21 mouse cellular contexts compared by ENCODE assay signal in the genomic region with DNA sequence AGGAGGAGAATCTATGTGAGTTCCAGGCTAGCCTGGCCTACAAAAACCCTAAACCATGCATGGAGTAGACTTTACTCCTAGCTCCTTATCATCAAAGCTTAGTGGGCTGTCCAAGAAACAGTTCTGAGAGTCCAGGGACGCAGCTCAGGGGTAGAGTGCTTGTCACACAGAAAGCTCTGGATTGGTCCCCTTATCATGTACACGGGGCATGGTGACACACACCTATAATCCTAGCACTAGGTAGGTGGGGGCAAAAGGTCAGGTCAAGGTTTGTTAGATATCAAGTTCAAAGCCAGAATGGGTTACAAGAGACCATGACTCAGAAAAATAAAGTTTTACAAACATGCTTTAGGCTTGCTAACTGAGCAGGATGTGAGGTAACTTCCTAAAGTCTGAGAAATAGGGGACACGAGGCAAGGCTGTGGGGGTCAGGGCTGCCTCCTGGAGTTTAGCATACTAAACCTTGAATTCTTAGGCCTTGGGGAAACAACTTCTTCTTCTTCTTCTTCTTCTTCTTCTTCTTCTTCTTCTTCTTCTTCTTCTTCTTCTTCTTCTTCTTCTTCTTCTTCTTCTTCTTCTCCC. TPM values are rescaled to one million over a fixed set of nuclear protein-coding genes. Genes with fewer than 3 reads are reported as not detected.
A peak's percentile ranks its signal among the peaks of the same experiment; 100 is the strongest.
DNase-seq lines count a peak whose midpoint lies in the region; ATAC-seq and TF ChIP-seq lines count a peak whose summit lies in the region.
"Had no signal": no experiment of that assay in that cellular context is flagged by ENCODE, and none has a peak within 500 bp of the region (broad histone marks: within the 10 kb centered on the region; RNA-seq: fewer than 3 reads in every experiment).

No protein-coding gene starts in this region.

- no peak overlapping the region for H3K27ac ChIP-seq in liver, adult 2 months (replicated peaks; ENCODE audit: insufficient read depth, low read depth, low read length)
- no peak overlapping the region for H3K27ac ChIP-seq in liver, embryonic 11.5 days (ENCODE audit: low read depth, low read length)
- no peak overlapping the region for H3K27ac ChIP-seq in intestine, embryonic 15.5 days
- H3K27ac ChIP-seq in small intestine, adult 2 months (ENCODE audit: insufficient read depth, low read depth, low read length): peak overlapping the region; percentile 69; the same call in 1 of the 2 replicates
- H3K27ac ChIP-seq: embryonic facial prominence, embryonic 15.5 days; forebrain, embryonic 10.5 days; heart, adult 2 months; heart, embryonic 15.5 days; hindbrain, embryonic 13.5 days; hindbrain, postnatal 0 days had no signal

- no peak for TF ChIP-seq POLR2A in liver, adult 2 months (IDR thresholded peaks at IDR 0.05; ENCODE audit: extremely low read depth, insufficient read depth, low read length)
- TF ChIP-seq POLR2A in small intestine, adult 2 months (IDR thresholded peaks at IDR 0.05; ENCODE audit: low read depth, low read length): no peak

- no peak overlapping the region for H3K4me3 ChIP-seq in liver, adult 2 months (ENCODE audit: insufficient read depth, low read depth, low read length)
- no peak overlapping the region for H3K4me3 ChIP-seq in liver, embryonic 11.5 days (ENCODE audit: low read depth, low read length)
- no peak overlapping the region for H3K4me3 ChIP-seq in intestine, embryonic 15.5 days (replicated peaks)
- no peak overlapping the region for H3K4me3 ChIP-seq in small intestine, adult 2 months (ENCODE audit: low read depth, low read length)
- H3K4me3 ChIP-seq: embryonic facial prominence, embryonic 15.5 days; erythroblast, embryonic 14.5 days; forebrain, embryonic 10.5 days; heart, adult 2 months; heart, embryonic 15.5 days; hindbrain, embryonic 13.5 days had no signal

- no peaks in the 10 kb centered on the region for H3K27me3 ChIP-seq in liver, adult 2 months (ENCODE audit: control insufficient read depth, insufficient read depth, low read length)
- no peaks in the 10 kb centered on the region for H3K27me3 ChIP-seq in liver, embryonic 11.5 days (replicated peaks; ENCODE audit: control insufficient read depth, insufficient read depth, low read length)
- no peaks in the 10 kb centered on the region for H3K27me3 ChIP-seq in intestine, embryonic 15.5 days (replicated peaks)
- H3K27me3 ChIP-seq in small intestine, adult 2 months (ENCODE audit: control insufficient read depth, insufficient read depth, low read length): no peaks in the 10 kb centered on the region
- H3K27me3 ChIP-seq: embryonic facial prominence, embryonic 15.5 days; heart, embryonic 15.5 days; hindbrain, embryonic 13.5 days had no signal

- TF ChIP-seq CTCF in liver, adult 2 months (IDR thresholded peaks at IDR 0.05; ENCODE audit: low read depth, low read length): no peak
- TF ChIP-seq CTCF in small intestine, adult 2 months (IDR thresholded peaks at IDR 0.05; ENCODE audit: extremely low read depth, insufficient read length, insufficient replicate concordance, low read depth, low read length): no peak

- peaks cover 4% of the 10 kb centered on the region; the same call in 1 of the 2 replicates for H3K36me3 ChIP-seq in liver, adult 2 months (ENCODE audit: control insufficient read depth, insufficient read depth, low read length)
- H3K36me3 ChIP-seq in liver, embryonic 11.5 days (ENCODE audit: control insufficient read depth, insufficient read depth, low read length): no peaks in the 10 kb centered on the region
- no peaks in the 10 kb centered on the region; the same call in 1 of the 2 replicates for H3K36me3 ChIP-seq in intestine, embryonic 15.5 days
- peaks cover 22% of the 10 kb centered on the region for H3K36me3 ChIP-seq in small intestine, adult 2 months (ENCODE audit: control insufficient read depth, insufficient read depth, low read length)
- H3K36me3 ChIP-seq: heart, embryonic 15.5 days had no signal

- no peaks in the 10 kb centered on the region for H3K79me2 ChIP-seq in liver, adult 2 months (ENCODE audit: control insufficient read depth, insufficient read depth, low read length)

- no peak overlapping the region for H3K4me2 ChIP-seq in liver, embryonic 11.5 days
- H3K4me2 ChIP-seq in intestine, embryonic 15.5 days (replicated peaks): no peak overlapping the region
- H3K4me2 ChIP-seq: embryonic facial prominence, embryonic 15.5 days; heart, embryonic 11.5 days; heart, embryonic 15.5 days; hindbrain, embryonic 13.5 days had no signal

- intact Hi-C loops in gastrocnemius, postnatal 14 days (cut with DNase I; ENCODE audit: low total_unique reads): no loop called here

- ATAC-seq in liver, embryonic 11.5 days (replicated peaks; ENCODE audit: low FRiP score): no peak
- ATAC-seq in intestine, embryonic 15.5 days: peak; percentile 35; the same call in 1 of the 2 replicates
- ATAC-seq: forebrain, embryonic 14.5 days; hindbrain, postnatal 0 days had no signal

- no peaks in the 10 kb centered on the region for H3K9me3 ChIP-seq in liver, embryonic 11.5 days (ENCODE audit: control insufficient read depth, low read length)
- H3K9me3 ChIP-seq in intestine, embryonic 15.5 days: no peaks in the 10 kb centered on the region
- H3K9me3 ChIP-seq: embryonic facial prominence, embryonic 15.5 days; forebrain, embryonic 10.5 days; heart, embryonic 15.5 days; hindbrain, embryonic 13.5 days had no signal

- DNase-seq in liver, adult 2 months (ENCODE audit: extremely low read depth, low read depth, low spot score): peak; percentile 80
- DNase-seq in liver, embryonic 11.5 days (ENCODE audit: low spot score): no peak
- DNase-seq in 416B (ENCODE audit: low read depth): peak; percentile 62
- no peak for DNase-seq in thymus, postnatal 4 days
- DNase-seq in gastrocnemius, postnatal 14 days: no peak
- DNase-seq: adrenal gland, postnatal 10 days; cerebellum, adult 2 months; cerebellum, postnatal 10 days; heart, adult 2 months; heart, postnatal 14 days had no signal

- peaks cover 18% of the 10 kb centered on the region for H3K4me1 ChIP-seq in liver, adult 2 months (ENCODE audit: control insufficient read depth, insufficient read depth, low read length)
- peaks cover 22% of the 10 kb centered on the region for H3K4me1 ChIP-seq in liver, embryonic 11.5 days (replicated peaks; ENCODE audit: control insufficient read depth, insufficient read depth, low read length)
- no peaks in the 10 kb centered on the region; the same call in 1 of the 2 replicates for H3K4me1 ChIP-seq in intestine, embryonic 15.5 days (replicated peaks)
- peaks cover 34% of the 10 kb centered on the region for H3K4me1 ChIP-seq in small intestine, adult 2 months (ENCODE audit: control insufficient read depth, insufficient read depth, insufficient read length, low read length)

- no peak overlapping the region for H3K9ac ChIP-seq in liver, adult 2 months (ENCODE audit: low read depth, low read length)
- no peak overlapping the region for H3K9ac ChIP-seq in liver, embryonic 11.5 days (ENCODE audit: low read depth, low read length)
- H3K9ac ChIP-seq in intestine, embryonic 15.5 days: no peak overlapping the region
- H3K9ac ChIP-seq: embryonic facial prominence, embryonic 15.5 days; heart, embryonic 15.5 days; hindbrain, embryonic 13.5 days had no signal

- 20% methylated on average over 3 of the region's 3 CpGs for WGBS in liver, adult 2 months
- 59% methylated on average over 3 of the region's 3 CpGs for WGBS in liver, embryonic 11.5 days
- 60% methylated on average over 3 of the region's 3 CpGs for WGBS in intestine, embryonic 15.5 days
- WGBS in small intestine, adult 2 months: 31% methylated on average over 3 of the region's 3 CpGs

RNA-seq across cellular contexts. Expression of gene Tigd3, which starts 6.6 kb away (rescaled TPM):
- total RNA-seq in liver, adult 2 months (2014; rRNA removed): 0.18 and 0.27 TPM in 2 replicates
- polyA plus RNA-seq in liver, adult 2 months (2012; rRNA removed): 0.16 and 0.24 TPM in 2 replicates
- 3.9 and 4.2 TPM in 2 replicates for polyA plus RNA-seq in liver, embryonic 11.5 days (2014; fragmentation: Nextera tagmentation; extraction: Ambion mirVana)
- 1.9 and 2.7 TPM in 2 replicates for polyA plus RNA-seq in intestine, embryonic 15.5 days (2015; fragmentation: Nextera tagmentation; extraction: Ambion mirVana)
- 0.90 and 2.0 TPM in 2 replicates for polyA plus RNA-seq in small intestine, adult 2 months (2012; rRNA removed)
- total RNA-seq in gastrocnemius, postnatal 14 days (2021): under 1 TPM; 0.42 to 0.66 TPM

RNA-seq across cellular contexts. Expression of gene Slc25a45, which starts 9.7 kb away (rescaled TPM):
- 8.6 and 13.0 TPM in 2 replicates for total RNA-seq in liver, adult 2 months (2014; rRNA removed)
- polyA plus RNA-seq in liver, adult 2 months (2012; rRNA removed): 52.8 and 57.7 TPM in 2 replicates
- 7.5 and 8.2 TPM in 2 replicates for polyA plus RNA-seq in liver, embryonic 11.5 days (2014; fragmentation: Nextera tagmentation; extraction: Ambion mirVana)
- polyA plus RNA-seq in intestine, embryonic 15.5 days (2015; fragmentation: Nextera tagmentation; extraction: Ambion mirVana): 3.5 and 4.2 TPM in 2 replicates
- 207 and 241 TPM in 2 replicates for polyA plus RNA-seq in small intestine, adult 2 months (2012; rRNA removed)
- total RNA-seq in gastrocnemius, postnatal 14 days (2021): 1 to 10 TPM; 2.1 to 2.3 TPM
- polyA plus RNA-seq: erythroblast, embryonic 14.5 days had no signal

RNA-seq across cellular contexts. Expression of gene Frmd8, which starts 12.3 kb away (rescaled TPM):
- total RNA-seq in liver, adult 2 months (2014; rRNA removed): 5.2 and 5.9 TPM in 2 replicates
- polyA plus RNA-seq in liver, adult 2 months (2012; rRNA removed): 10.3 and 14.2 TPM in 2 replicates
- 26.8 and 27.9 TPM in 2 replicates for polyA plus RNA-seq in liver, embryonic 11.5 days (2014; fragmentation: Nextera tagmentation; extraction: Ambion mirVana)
- 26.9 and 28.0 TPM in 2 replicates for polyA plus RNA-seq in intestine, embryonic 15.5 days (2015; fragmentation: Nextera tagmentation; extraction: Ambion mirVana)
- 32.1 and 62.1 TPM in 2 replicates for polyA plus RNA-seq in small intestine, adult 2 months (2012; rRNA removed)
- total RNA-seq in gastrocnemius, postnatal 14 days (2021): 1 to 10 TPM; 7.1 to 7.7 TPM

RNA-seq across cellular contexts. Expression of gene Dpf2, which starts 25.5 kb away (rescaled TPM):
- total RNA-seq in liver, adult 2 months (2014; rRNA removed): 10.3 and 10.7 TPM in 2 replicates
- 28.8 and 40.0 TPM in 2 replicates for polyA plus RNA-seq in liver, adult 2 months (2012; rRNA removed)
- polyA plus RNA-seq in liver, embryonic 11.5 days (2014; fragmentation: Nextera tagmentation; extraction: Ambion mirVana): 119 and 127 TPM in 2 replicates
- polyA plus RNA-seq in intestine, embryonic 15.5 days (2015; fragmentation: Nextera tagmentation; extraction: Ambion mirVana): 109 and 118 TPM in 2 replicates
- polyA plus RNA-seq in small intestine, adult 2 months (2012; rRNA removed): 34.1 and 64.3 TPM in 2 replicates
- total RNA-seq in gastrocnemius, postnatal 14 days (2021): 10 to 100 TPM; 71.9 to 78.2 TPM

RNA-seq across cellular contexts. Expression of gene Cdc42ep2, which starts 37.3 kb away (rescaled TPM):
- total RNA-seq in liver, adult 2 months (2014; rRNA removed): 1.7 and 2.1 TPM in 2 replicates
- polyA plus RNA-seq in liver, adult 2 months (2012; rRNA removed): 2.1 and 2.4 TPM in 2 replicates
- 5.1 TPM in 2 replicates for polyA plus RNA-seq in liver, embryonic 11.5 days (2014; fragmentation: Nextera tagmentation; extraction: Ambion mirVana)
- polyA plus RNA-seq in intestine, embryonic 15.5 days (2015; fragmentation: Nextera tagmentation; extraction: Ambion mirVana): 11.9 and 12.4 TPM in 2 replicates
- 10.3 and 30.6 TPM in 2 replicates for polyA plus RNA-seq in small intestine, adult 2 months (2012; rRNA removed)
- 10 to 100 TPM; 14.4 to 18.3 TPM for total RNA-seq in gastrocnemius, postnatal 14 days (2021)
- total RNA-seq: hematopoietic stem cell, adult 5-6 weeks had no signal

Comparison
In these comparisons a context has a peak if more than half of its experiments do, and no peak if none do; other contexts are left out.
1. DNase-seq: peak in liver, adult 2 months (single experiment) and 416B (single experiment); none in liver, embryonic 11.5 days (single experiment), thymus, postnatal 4 days (single experiment) and gastrocnemius, postnatal 14 days (single experiment).